10 mouse cellular contexts compared by ENCODE assay signal in genomic region chr16:34395221-34395811, GRCm38 (mm10).
A peak's percentile ranks its signal among the peaks of the same experiment; 100 is the strongest.
DNase-seq lines count a peak whose midpoint lies in the region; ATAC-seq and TF ChIP-seq lines count a peak whose summit lies in the region.
"Had no signal": no experiment of that assay in that cellular context is flagged by ENCODE, and none has a peak within 500 bp of the region (broad histone marks: within the 10 kb centered on the region; RNA-seq: fewer than 3 reads in every experiment).

No protein-coding gene starts in this region.

- H3K9ac ChIP-seq in forebrain, embryonic 13.5 days = no peak overlapping the region
- H3K9ac ChIP-seq in lung, postnatal 0 days (replicated peaks; ENCODE audit: low read depth) = no peak overlapping the region
- H3K9ac ChIP-seq in intestine, embryonic 16.5 days (ENCODE audit: low read depth, low read length) = no peak overlapping the region
- H3K9ac ChIP-seq: liver, embryonic 15.5 days had no signal

- H3K27ac ChIP-seq in forebrain, embryonic 13.5 days = peak overlapping the region; percentile 14
- no peak overlapping the region for H3K27ac ChIP-seq in forebrain, embryonic 10.5 days
- no peak overlapping the region for H3K27ac ChIP-seq in lung, postnatal 0 days (ENCODE audit: low read length)
- H3K27ac ChIP-seq in intestine, embryonic 16.5 days (ENCODE audit: low read length) = no peak overlapping the region
- H3K27ac ChIP-seq: kidney, postnatal 0 days; liver, embryonic 15.5 days had no signal

- H3K9me3 ChIP-seq in forebrain, embryonic 13.5 days (replicated peaks) = no peaks in the 10 kb centered on the region
- H3K9me3 ChIP-seq in forebrain, embryonic 10.5 days = no peaks in the 10 kb centered on the region
- no peaks in the 10 kb centered on the region for H3K9me3 ChIP-seq in lung, postnatal 0 days (ENCODE audit: low read length)
- no peaks in the 10 kb centered on the region for H3K9me3 ChIP-seq in intestine, embryonic 16.5 days (ENCODE audit: control insufficient read depth, low read length)
- H3K9me3 ChIP-seq: liver, embryonic 15.5 days had no signal

- H3K36me3 ChIP-seq in forebrain, embryonic 13.5 days (ENCODE audit: poor library complexity, severe bottlenecking) = peaks cover 6% of the 10 kb centered on the region; the same call in 1 of the 2 replicates
- H3K36me3 ChIP-seq in forebrain, embryonic 10.5 days (replicated peaks) = no peaks in the 10 kb centered on the region; the same call in 1 of the 2 replicates
- no peaks in the 10 kb centered on the region for H3K36me3 ChIP-seq in lung, postnatal 0 days (ENCODE audit: insufficient read depth, low read length)
- no peaks in the 10 kb centered on the region for H3K36me3 ChIP-seq in intestine, embryonic 16.5 days (ENCODE audit: control insufficient read depth, insufficient read depth, low read length)
- H3K36me3 ChIP-seq: liver, embryonic 15.5 days had no signal

- peak; percentile 79 for ATAC-seq in forebrain, embryonic 13.5 days
- peak; percentile 77 for ATAC-seq in lung, postnatal 0 days
- ATAC-seq in intestine, embryonic 16.5 days = no peak

- no peak for DNase-seq in forebrain, embryonic 10.5 days (ENCODE audit: extremely low spot score, low spot score)
- DNase-seq in ovary, postnatal 36 days (ENCODE audit: low spot score) = peak; percentile 26
- DNase-seq in ovary, postnatal 10 days (ENCODE audit: low spot score) = no peak
- peak; percentile 84 for DNase-seq in lung, postnatal 0 days (ENCODE audit: low spot score)
- no peak for DNase-seq in urinary bladder, adult 2 months (ENCODE audit: low spot score)
- no peak for DNase-seq in MN1 (ENCODE audit: low spot score)

- H3K4me3 ChIP-seq in forebrain, embryonic 13.5 days = no peak overlapping the region
- H3K4me3 ChIP-seq in forebrain, embryonic 10.5 days = no peak overlapping the region
- H3K4me3 ChIP-seq in lung, postnatal 0 days (ENCODE audit: low read depth, low read length) = no peak overlapping the region
- H3K4me3 ChIP-seq in intestine, embryonic 16.5 days (ENCODE audit: low read length) = no peak overlapping the region
- H3K4me3 ChIP-seq: liver, embryonic 15.5 days had no signal

- TF ChIP-seq EP300 in lung, postnatal 0 days (IDR thresholded peaks at IDR 0.05) = no peak; the same call in 1 of the 2 replicates

- peaks cover 46% of the 10 kb centered on the region for H3K4me1 ChIP-seq in forebrain, embryonic 13.5 days
- H3K4me1 ChIP-seq in forebrain, embryonic 10.5 days = peaks cover 18% of the 10 kb centered on the region
- H3K4me1 ChIP-seq in lung, postnatal 0 days (ENCODE audit: insufficient read depth, low read depth, low read length) = no peaks in the 10 kb centered on the region
- H3K4me1 ChIP-seq in intestine, embryonic 16.5 days (ENCODE audit: control insufficient read depth, insufficient read depth, low read length) = no peaks in the 10 kb centered on the region
- H3K4me1 ChIP-seq: liver, embryonic 15.5 days had no signal

- TF ChIP-seq CTCF in lung, postnatal 0 days (IDR thresholded peaks at IDR 0.05) = no peak

- no peaks in the 10 kb centered on the region for H3K27me3 ChIP-seq in forebrain, embryonic 13.5 days
- H3K27me3 ChIP-seq in forebrain, embryonic 10.5 days (ENCODE audit: poor library complexity, severe bottlenecking) = no peaks in the 10 kb centered on the region
- no peaks in the 10 kb centered on the region for H3K27me3 ChIP-seq in lung, postnatal 0 days (replicated peaks; ENCODE audit: insufficient read depth, low read length)
- no peaks in the 10 kb centered on the region for H3K27me3 ChIP-seq in intestine, embryonic 16.5 days (replicated peaks; ENCODE audit: control insufficient read depth, insufficient read depth, low read length)
- H3K27me3 ChIP-seq: liver, embryonic 15.5 days had no signal

- no peak overlapping the region for H3K4me2 ChIP-seq in forebrain, embryonic 13.5 days
- no peak overlapping the region for H3K4me2 ChIP-seq in lung, postnatal 0 days (replicated peaks; ENCODE audit: low read depth, low read length)
- no peak overlapping the region for H3K4me2 ChIP-seq in intestine, embryonic 16.5 days (ENCODE audit: low read depth, low read length)
- H3K4me2 ChIP-seq: liver, embryonic 15.5 days had no signal

Comparison
In these comparisons a context has a peak if more than half of its experiments do, and no peak if none do; other contexts are left out.
1. DNase-seq: peak in ovary, postnatal 36 days (single experiment) and lung, postnatal 0 days (single experiment); none in forebrain, embryonic 10.5 days (single experiment), ovary, postnatal 10 days (single experiment), urinary bladder, adult 2 months (single experiment) and MN1 (single experiment).